8 mouse cellular contexts compared by ENCODE assay signal in genomic region chr12:76195912-76196708, GRCm38 (mm10). TPM values are rescaled to one million over a fixed set of nuclear protein-coding genes. Genes with fewer than 3 reads are reported as not detected.
DNase-seq lines count a peak whose midpoint lies in the region; ATAC-seq and TF ChIP-seq lines count a peak whose summit lies in the region.

No protein-coding gene starts in this region.

- H3K27me3 ChIP-seq in E14TG2a.4 (ENCODE audit: insufficient read depth, low read length): peaks cover 23% of the 10 kb centered on the region
- peaks cover 13% of the 10 kb centered on the region for H3K27me3 ChIP-seq in forebrain, embryonic 12.5 days
- no peaks in the 10 kb centered on the region for H3K27me3 ChIP-seq in heart, embryonic 16.5 days (ENCODE audit: control insufficient read depth, insufficient read depth, low read length)
- H3K27me3 ChIP-seq in liver, embryonic 14.5 days (ENCODE audit: control insufficient read depth, insufficient read depth, low read length): no peaks in the 10 kb centered on the region
- no peaks in the 10 kb centered on the region for H3K27me3 ChIP-seq in stomach, embryonic 15.5 days (replicated peaks)

- no peak for TF ChIP-seq CTCF in E14TG2a.4 (conservative IDR thresholded peaks at IDR 0.05; ENCODE audit: low read length)
- TF ChIP-seq CTCF in liver, embryonic 14.5 days (IDR thresholded peaks at IDR 0.05; ENCODE audit: low read depth): no peak

- peaks cover 31% of the 10 kb centered on the region for H3K4me1 ChIP-seq in E14TG2a.4 (replicated peaks; ENCODE audit: low read depth, low read length)
- H3K4me1 ChIP-seq in forebrain, embryonic 12.5 days: peaks cover 12% of the 10 kb centered on the region
- H3K4me1 ChIP-seq in heart, embryonic 16.5 days (ENCODE audit: control insufficient read depth, insufficient read depth, low read length): peaks cover 2% of the 10 kb centered on the region; the same call in 1 of the 2 replicates
- peaks cover 9 to 10% of the 10 kb centered on the region in 2 experiments for H3K4me1 ChIP-seq in liver, embryonic 14.5 days (replicated peaks; ENCODE audit: control insufficient read depth in 2 of 2, insufficient read depth in 2 of 2, low read length in 1 of 2)
- H3K4me1 ChIP-seq in stomach, embryonic 15.5 days: peaks cover 8% of the 10 kb centered on the region; the same call in 1 of the 2 replicates

- peak overlapping the region; percentile 10; the same call in 1 of the 2 replicates for H3K27ac ChIP-seq in forebrain, embryonic 12.5 days
- peak overlapping the region; percentile 64 for H3K27ac ChIP-seq in heart, embryonic 16.5 days (ENCODE audit: low read length)
- no peak overlapping the region for H3K27ac ChIP-seq in liver, embryonic 14.5 days
- peak overlapping the region; percentile 83 for H3K27ac ChIP-seq in stomach, embryonic 15.5 days

- H3K36me3 ChIP-seq in E14TG2a.4 (ENCODE audit: insufficient read depth, low read length): no peaks in the 10 kb centered on the region
- no peaks in the 10 kb centered on the region for H3K36me3 ChIP-seq in forebrain, embryonic 12.5 days (replicated peaks)
- no peaks in the 10 kb centered on the region for H3K36me3 ChIP-seq in heart, embryonic 16.5 days (ENCODE audit: control insufficient read depth, insufficient read depth)
- no peaks in the 10 kb centered on the region for H3K36me3 ChIP-seq in liver, embryonic 14.5 days (replicated peaks; ENCODE audit: control insufficient read depth, insufficient read depth, low read depth)
- H3K36me3 ChIP-seq in stomach, embryonic 15.5 days: no peaks in the 10 kb centered on the region

- WGBS in forebrain, embryonic 12.5 days: under 1% methylated on average over 22 of the region's 22 CpGs
- under 1% methylated on average over 22 of the region's 22 CpGs for WGBS in heart, embryonic 16.5 days
- WGBS in liver, embryonic 14.5 days (ENCODE audit: insufficient replicate concordance): 1% methylated on average over 22 of the region's 22 CpGs
- under 1% methylated on average over 22 of the region's 22 CpGs for WGBS in stomach, embryonic 15.5 days

- peak overlapping the region; percentile 44 for H3K9ac ChIP-seq in forebrain, embryonic 12.5 days
- H3K9ac ChIP-seq in heart, embryonic 16.5 days (ENCODE audit: low read length): peak overlapping the region; percentile 63
- no peak overlapping the region; the same call in 1 of the 2 replicates for H3K9ac ChIP-seq in liver, embryonic 14.5 days (replicated peaks)
- peak overlapping the region; percentile 22; the same call in 1 of the 2 replicates for H3K9ac ChIP-seq in stomach, embryonic 15.5 days

- peak; percentile 92 for DNase-seq in kidney, postnatal 14 days
- peak; percentile 64 to 73 (median 64) for DNase-seq in liver, embryonic 14.5 days (ENCODE audit: low read depth in 3 of 3, low spot score in 3 of 3)
- peak; percentile 79 for DNase-seq in neural tube, embryonic 10.5 days (ENCODE audit: extremely low spot score, low spot score)

- ATAC-seq in cerebellum, adult (ENCODE audit: insufficient number of reproducible peaks, low FRiP score, low TSS enrichment): peak; percentile 57; the same call in 1 of the 2 replicates
- ATAC-seq in forebrain, embryonic 12.5 days (ENCODE audit: low FRiP score): peak; percentile 88
- ATAC-seq in heart, embryonic 16.5 days (replicated peaks; ENCODE audit: extremely low read depth, insufficient read depth, low FRiP score): peak; percentile 88
- ATAC-seq in liver, embryonic 14.5 days (ENCODE audit: insufficient read depth): peak; percentile 90
- ATAC-seq in stomach, embryonic 15.5 days (ENCODE audit: insufficient read depth, low FRiP score, low read depth): peak; percentile 80

- no peak for TF ChIP-seq EP300 in liver, embryonic 14.5 days (IDR thresholded peaks at IDR 0.05; ENCODE audit: low read depth)

- H3K9me3 ChIP-seq in E14TG2a.4 (ENCODE audit: low read length): no peaks in the 10 kb centered on the region
- no peaks in the 10 kb centered on the region for H3K9me3 ChIP-seq in forebrain, embryonic 12.5 days
- H3K9me3 ChIP-seq in heart, embryonic 16.5 days (replicated peaks; ENCODE audit: control insufficient read depth, low read length): no peaks in the 10 kb centered on the region
- no peaks in the 10 kb centered on the region for H3K9me3 ChIP-seq in liver, embryonic 14.5 days (ENCODE audit: control insufficient read depth, low read length)
- no peaks in the 10 kb centered on the region for H3K9me3 ChIP-seq in stomach, embryonic 15.5 days

- H3K4me2 ChIP-seq in forebrain, embryonic 12.5 days: peak overlapping the region; percentile 73
- H3K4me2 ChIP-seq in heart, embryonic 16.5 days (ENCODE audit: low read depth, low read length): peak overlapping the region; percentile 71
- peak overlapping the region; percentile 78 for H3K4me2 ChIP-seq in liver, embryonic 14.5 days (ENCODE audit: low read depth)
- H3K4me2 ChIP-seq in stomach, embryonic 15.5 days: peak overlapping the region; percentile 92

- peak overlapping the region; percentile 73 for H3K4me3 ChIP-seq in E14TG2a.4 (replicated peaks; ENCODE audit: low read length)
- H3K4me3 ChIP-seq in forebrain, embryonic 12.5 days (replicated peaks): peak overlapping the region; percentile 31
- H3K4me3 ChIP-seq in heart, embryonic 16.5 days (ENCODE audit: low read length): peak overlapping the region; percentile 56
- peak overlapping the region; percentile 32 to 53 for H3K4me3 ChIP-seq in liver, embryonic 14.5 days (ENCODE audit: insufficient read depth in 1 of 2, low read depth in 2 of 2, low read length in 2 of 2)
- peak overlapping the region; percentile 37 for H3K4me3 ChIP-seq in stomach, embryonic 15.5 days (replicated peaks)

RNA-seq across cellular contexts. Expression of gene Esr2, which starts 19.1 kb away (rescaled TPM):
- polyA plus RNA-seq in forebrain, embryonic 12.5 days (2016; fragmentation: Nextera tagmentation; extraction: Ambion mirVana): 0.06 and 0.13 TPM in 2 replicates
- 0.12 and 0.25 TPM in 2 replicates for polyA plus RNA-seq in heart, embryonic 16.5 days (2015; fragmentation: Nextera tagmentation; extraction: Ambion mirVana)
- polyA plus RNA-seq in liver, embryonic 14.5 days (2012; rRNA removed): 0.01 TPM in 1 of 2 replicates, not detected in the other
- not detected in 2 replicates for polyA plus RNA-seq in liver, embryonic 14.5 days (2014; fragmentation: Nextera tagmentation; extraction: Ambion mirVana)
- polyA plus RNA-seq in stomach, embryonic 15.5 days (2015; fragmentation: Nextera tagmentation; extraction: Ambion mirVana): 0.06 and 0.13 TPM in 2 replicates

RNA-seq across cellular contexts. Expression of gene Tex21, which starts 50.4 kb away (rescaled TPM):
- polyA plus RNA-seq in forebrain, embryonic 12.5 days (2016; fragmentation: Nextera tagmentation; extraction: Ambion mirVana): not detected in 2 replicates
- polyA plus RNA-seq in heart, embryonic 16.5 days (2015; fragmentation: Nextera tagmentation; extraction: Ambion mirVana): not detected in 2 replicates
- polyA plus RNA-seq in liver, embryonic 14.5 days (2012; rRNA removed): 0.04 TPM in 1 of 2 replicates, not detected in the other
- polyA plus RNA-seq in liver, embryonic 14.5 days (2014; fragmentation: Nextera tagmentation; extraction: Ambion mirVana): 0.14 TPM in 1 of 2 replicates, not detected in the other
- not detected in 2 replicates for polyA plus RNA-seq in stomach, embryonic 15.5 days (2015; fragmentation: Nextera tagmentation; extraction: Ambion mirVana)

RNA-seq across cellular contexts. Expression of gene Mthfd1, which starts 59.0 kb away (rescaled TPM):
- polyA plus RNA-seq in forebrain, embryonic 12.5 days (2016; fragmentation: Nextera tagmentation; extraction: Ambion mirVana): 64.0 and 67.6 TPM in 2 replicates
- 45.8 and 47.4 TPM in 2 replicates for polyA plus RNA-seq in heart, embryonic 16.5 days (2015; fragmentation: Nextera tagmentation; extraction: Ambion mirVana)
- 37.5 and 58.5 TPM in 2 replicates for polyA plus RNA-seq in liver, embryonic 14.5 days (2012; rRNA removed)
- polyA plus RNA-seq in liver, embryonic 14.5 days (2014; fragmentation: Nextera tagmentation; extraction: Ambion mirVana): 83.5 and 92.8 TPM in 2 replicates
- 87.7 and 108 TPM in 2 replicates for polyA plus RNA-seq in stomach, embryonic 15.5 days (2015; fragmentation: Nextera tagmentation; extraction: Ambion mirVana)
